Mouse (Mus musculus): Measurements from ENCODE around the gene Clgn. TPM values are rescaled to one million over a fixed set of nuclear protein-coding genes. Genes with fewer than 3 reads are reported as not detected.

The Clgn gene
- polyA plus RNA-seq, 1 experiment from 2014 or later = 6.0 TPM

- Histone ChIP-seq H3K9me3 (replicated peaks) (no peaks in the 10 kb centered on the region), H3K27ac (replicated peaks) (no peak overlapping the region), H3K36me3 (no peaks in the 10 kb centered on the region), H3K4me2 (replicated peaks) (no peak overlapping the region), H3K9ac (no peak overlapping the region), H3K4me1 (no peaks in the 10 kb centered on the region), H3K4me3 (replicated peaks) (no peak overlapping the region), H3K27me3 (no peaks in the 10 kb centered on the region)
- no peak for ATAC-seq (ENCODE audit: insufficient number of reproducible peaks, low FRiP score, low TSS enrichment, low read depth)
- 20% methylated on average over 3 of the region's 3 CpGs for WGBS
Measured at GRCm38 (mm10) chr8:83451056-83451455, 61.4 kb downstream of the Clgn start.

DNA sequence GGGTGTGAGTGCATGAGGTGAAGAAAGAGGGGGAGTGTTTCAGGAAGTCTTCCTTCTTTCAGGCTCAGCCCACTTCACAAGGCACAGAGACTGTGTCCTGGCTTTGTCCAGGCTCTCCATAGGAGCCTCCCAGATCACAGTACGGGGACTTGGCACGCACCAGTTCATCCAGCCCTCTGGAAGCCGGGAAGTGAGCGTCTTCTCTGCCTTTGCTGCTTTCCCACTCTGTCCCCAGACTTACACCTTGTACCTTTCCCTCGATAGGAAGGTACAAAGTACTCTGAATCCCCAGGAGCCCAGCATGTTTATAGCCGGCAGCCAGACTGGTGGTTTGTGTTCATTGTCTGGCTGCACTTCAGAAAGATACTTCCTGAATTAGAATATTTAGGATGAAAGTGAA is 67.5 kb downstream of the Clgn start:
- WGBS = 56% methylated on average over 6 of the region's 6 CpGs
- H3K4me1 ChIP-seq = no peaks in the 10 kb centered on the region
- H3K4me2 ChIP-seq (replicated peaks) = no peak overlapping the region
- no peak overlapping the region for H3K9ac ChIP-seq
- H3K27ac ChIP-seq (replicated peaks) = no peak overlapping the region
- no peak for ATAC-seq (ENCODE audit: insufficient number of reproducible peaks, low FRiP score, low TSS enrichment, low read depth)
- H3K36me3 ChIP-seq = no peaks in the 10 kb centered on the region
- no peak overlapping the region for H3K4me3 ChIP-seq (replicated peaks)
- no peaks in the 10 kb centered on the region for H3K27me3 ChIP-seq
- H3K9me3 ChIP-seq (replicated peaks) = no peaks in the 10 kb centered on the region

DNA sequence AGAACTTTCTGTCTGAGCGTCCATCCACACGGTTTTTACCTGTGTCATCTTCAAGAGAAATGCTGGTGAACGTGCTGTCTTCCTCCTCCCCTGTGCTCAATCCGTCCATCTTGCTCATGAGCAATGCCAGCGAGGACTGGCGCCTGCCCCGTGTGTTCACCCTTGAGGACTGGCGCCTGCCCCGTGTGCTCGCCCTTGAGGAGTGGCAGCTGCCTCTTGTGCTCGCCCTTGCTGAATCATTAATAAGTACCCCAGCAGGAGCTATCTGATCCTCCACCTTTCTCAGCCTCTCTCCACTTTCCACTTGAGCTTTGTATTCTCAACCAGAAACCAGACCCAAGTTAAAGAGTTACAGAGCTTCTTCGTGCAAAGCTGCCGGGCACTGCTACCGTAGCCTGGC is 68.6 kb downstream of the Clgn start, which contains the start of gene Scoc:
TSS of gene Scoc (minus strand) at position 170 of the 400 bp plus-strand sequence.
- Histone ChIP-seq H3K9me3 (replicated peaks) (no peaks in the 10 kb centered on the region), H3K9ac (no peak within 1 kb of the TSS), H3K4me1 (no peaks in the 10 kb centered on the region), H3K27me3 (no peaks in the 10 kb centered on the region), H3K27ac (replicated peaks) (no peak within 1 kb of the TSS), H3K4me3 (replicated peaks) (no peak within 1 kb of the TSS), H3K4me2 (replicated peaks) (no peak within 1 kb of the TSS), H3K36me3 (no peaks in the 10 kb centered on the region)
- 79% methylated on average over 14 of the region's 14 CpGs for WGBS
- ATAC-seq (ENCODE audit: insufficient number of reproducible peaks, low FRiP score, low TSS enrichment, low read depth) = no peak

DNA sequence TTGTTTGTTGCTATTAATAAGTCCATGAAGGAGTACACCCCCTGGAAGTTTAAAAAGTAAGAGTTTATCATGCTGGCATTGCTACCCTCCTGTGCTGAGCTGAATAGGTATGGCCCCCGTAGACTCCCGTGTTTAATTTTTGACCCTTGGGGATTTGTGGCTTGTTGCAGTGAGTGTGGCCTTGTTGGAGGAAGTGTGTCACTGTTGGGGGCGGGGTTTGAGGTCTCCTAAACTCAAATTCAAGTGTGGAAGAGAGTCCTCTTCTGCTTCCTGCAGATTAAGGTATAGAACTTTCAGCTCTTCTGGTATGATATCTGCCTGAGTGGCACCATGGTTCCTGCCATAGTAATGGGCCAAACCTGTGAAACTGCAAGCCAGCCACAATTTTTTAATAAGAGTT is 69.9 kb downstream of the Clgn start:
- H3K27ac ChIP-seq (replicated peaks) = no peak overlapping the region
- H3K4me3 ChIP-seq (replicated peaks) = no peak overlapping the region
- 60% methylated on average over 3 of the region's 3 CpGs for WGBS
- no peaks in the 10 kb centered on the region for H3K36me3 ChIP-seq
- H3K9ac ChIP-seq = no peak overlapping the region
- no peaks in the 10 kb centered on the region for H3K4me1 ChIP-seq
- H3K27me3 ChIP-seq = no peaks in the 10 kb centered on the region
- no peaks in the 10 kb centered on the region for H3K9me3 ChIP-seq (replicated peaks)
- H3K4me2 ChIP-seq (replicated peaks) = no peak overlapping the region
- no peak for ATAC-seq (ENCODE audit: insufficient number of reproducible peaks, low FRiP score, low TSS enrichment, low read depth)

Other genes with a start within 250 kb of the Clgn start
- 1.7 and 2.0 TPM in 2 replicates for gene Tbc1d9, start 224.5 kb upstream of the Clgn start, polyA plus RNA-seq (2015; fragmentation: Nextera tagmentation; extraction: Ambion mirVana)
- gene Gm10645, start 223.7 kb upstream of the Clgn start, polyA plus RNA-seq (2015; fragmentation: Nextera tagmentation; extraction: Ambion mirVana) = 2.3 TPM in 2 replicates
- gene Ucp1, start 99.5 kb upstream of the Clgn start, polyA plus RNA-seq (2015; fragmentation: Nextera tagmentation; extraction: Ambion mirVana) = 0.13 TPM in 1 of 2 replicates, not detected in the other
- 16.4 and 16.5 TPM in 2 replicates for gene Elmod2, start 57.4 kb upstream of the Clgn start, polyA plus RNA-seq (2015; fragmentation: Nextera tagmentation; extraction: Ambion mirVana)
- gene Mgat4d, start 41.4 kb upstream of the Clgn start, polyA plus RNA-seq (2015; fragmentation: Nextera tagmentation; extraction: Ambion mirVana) = not detected in 2 replicates
- 99.0 and 103 TPM in 2 replicates for gene Scoc, start 68.5 kb downstream of the Clgn start, polyA plus RNA-seq (2015; fragmentation: Nextera tagmentation; extraction: Ambion mirVana)
- 0.14 and 0.36 TPM in 2 replicates for gene Olfr370, start 145.9 kb downstream of the Clgn start, polyA plus RNA-seq (2015; fragmentation: Nextera tagmentation; extraction: Ambion mirVana)
- 285 and 288 TPM in 2 replicates for gene Ndufb7, start 176.8 kb downstream of the Clgn start, polyA plus RNA-seq (2015; fragmentation: Nextera tagmentation; extraction: Ambion mirVana)
- 540 and 549 TPM in 2 replicates for gene Tecr, start 218.1 kb downstream of the Clgn start, polyA plus RNA-seq (2015; fragmentation: Nextera tagmentation; extraction: Ambion mirVana)
- 75.2 and 76.6 TPM in 2 replicates for gene Dnajb1, start 218.3 kb downstream of the Clgn start, polyA plus RNA-seq (2015; fragmentation: Nextera tagmentation; extraction: Ambion mirVana)